Mouse (Mus musculus) forebrain, embryonic 10.5 days (tissue): ENCODE measurements at regions not wholly inside any gene's neighbourhood (a gene's known extent, or its start where the extent isn't known, plus 50 kb on each side); places are given as distances from the start of the nearest gene placed in this dataset.

Source experiments
- DNase-seq: peaks from one replicate; pipeline ENCODE4 v3.0.0-alpha.2; 2017; ENCODE audit warnings: low spot score; ENCODE audit errors: extremely low spot score
- H3K27ac ChIP-seq: fragments of 300-500 bp; sonication (generic); 2 replicates; pipeline ENCODE4 v1.5.1; 2016; ENCODE audit warnings: mild to moderate bottlenecking
- H3K27me3 ChIP-seq: fragments of 300-500 bp; sonication (generic); 2 replicates; pipeline ENCODE4 v1.6.1; 2016; ENCODE audit warnings: mild to moderate bottlenecking; ENCODE audit not compliant: poor library complexity, severe bottlenecking
- H3K36me3 ChIP-seq: fragments of 300-500 bp; sonication (generic); replicated peaks from 2 replicates; pipeline ENCODE4 v1.6.1; 2016; ENCODE audit warnings: mild to moderate bottlenecking, moderate library complexity
- H3K4me1 ChIP-seq: fragments of 300-500 bp; sonication (generic); 2 replicates; pipeline ENCODE4 v1.6.1; 2016
- H3K4me3 ChIP-seq: fragments of 300-500 bp; sonication (generic); 2 replicates; pipeline ENCODE4 v1.5.1; 2016; ENCODE audit warnings: mild to moderate bottlenecking, moderate library complexity
- H3K9me3 ChIP-seq: fragments of 300-500 bp; sonication (generic); 2 replicates; pipeline ENCODE4 v1.6.1; 2016; ENCODE audit warnings: mild to moderate bottlenecking, moderate library complexity
- WGBS: fragments of 180-500 bp; shearing (Covaris S2); methylation state at CpG from one replicate; pipeline ENCODE4 v1.1.7; 2016; 5-methylcytosine and 5-hydroxymethylcytosine counted together

DNA sequence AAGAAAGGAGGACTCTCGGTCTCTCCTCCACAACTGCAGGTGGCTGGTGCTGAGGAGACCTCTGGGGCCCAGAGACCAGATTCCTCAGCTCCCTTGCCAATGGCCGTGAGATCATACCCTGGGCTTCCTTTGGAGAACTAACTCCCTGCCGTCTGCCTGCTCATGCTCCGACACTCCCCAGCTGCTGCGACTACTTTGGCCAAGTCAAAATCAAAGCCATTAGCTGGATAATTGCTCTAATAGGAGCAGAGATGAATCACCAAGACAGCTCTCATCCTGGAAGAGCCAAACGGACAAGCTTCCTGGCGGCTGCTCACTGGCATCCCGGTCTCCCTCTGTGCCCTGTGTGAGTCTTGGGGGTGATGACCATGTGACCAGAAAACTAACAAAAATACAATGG is 198.3 kb upstream of the A430005L14Rik start:
- WGBS: 91% methylated on average over 8 of the region's 8 CpGs
- Histone ChIP-seq H3K36me3 (no peaks in the 10 kb centered on the region), H3K9me3 (peaks cover 4% of the 10 kb centered on the region; the same call in 1 of the 2 replicates), H3K4me3 (no peak overlapping the region), H3K27ac (no peak overlapping the region), H3K4me1 (0 out of 2 replicates have a peak, but pooled peaks cover under 1% of the 10 kb centered on the region), H3K27me3 (no peaks in the 10 kb centered on the region)
- DNase-seq: no peak

DNA sequence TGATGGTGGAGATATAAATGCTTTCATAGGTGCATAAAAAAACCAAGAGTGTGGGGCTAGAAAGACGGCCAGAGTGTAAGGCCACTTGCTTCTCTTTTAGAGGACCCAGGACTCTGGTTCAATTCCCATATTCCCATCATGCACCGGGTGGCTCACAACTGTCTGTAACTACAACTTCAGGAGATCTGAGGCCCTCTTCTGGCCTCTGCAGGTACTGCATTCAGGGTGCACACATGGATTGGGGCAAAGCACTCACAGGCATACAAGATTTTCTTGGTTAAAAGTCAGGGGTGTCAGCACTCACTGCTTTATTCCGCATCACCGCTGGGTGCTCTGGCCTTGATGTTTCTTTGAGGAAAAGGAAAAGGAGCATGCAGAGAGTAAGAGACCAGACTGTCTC is 196.1 kb upstream of the A430005L14Rik start:
- whole genome bisulfite sequencing: 92% methylated on average over 4 of the region's 4 CpGs
- H3K27me3 ChIP-seq: no peaks in the 10 kb centered on the region
- no peaks in the 10 kb centered on the region for H3K4me1 ChIP-seq
- no peaks in the 10 kb centered on the region for H3K36me3 ChIP-seq
- no peak for DNase-seq
- no peak overlapping the region for H3K4me3 ChIP-seq
- peaks cover 4% of the 10 kb centered on the region; the same call in 1 of the 2 replicates for H3K9me3 ChIP-seq
- no peak overlapping the region for H3K27ac ChIP-seq

DNA sequence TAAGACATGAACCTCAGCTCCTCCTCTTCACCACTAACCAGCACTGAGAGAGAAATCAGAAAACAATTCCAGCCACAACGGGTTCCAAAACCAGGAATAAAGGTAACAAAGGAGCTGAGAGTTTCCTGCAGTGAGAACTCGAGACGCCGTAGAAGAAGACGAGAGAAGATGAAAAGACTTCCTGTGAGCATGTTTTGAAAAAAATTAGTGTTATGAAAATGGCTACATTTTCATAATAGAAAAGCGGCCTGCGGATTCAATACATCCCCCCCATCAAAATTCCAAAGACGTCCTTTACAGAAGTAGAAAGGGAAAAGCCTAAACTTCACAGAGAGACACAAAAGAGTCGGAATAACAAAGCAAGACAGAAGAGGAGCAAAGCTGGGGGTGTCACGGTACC is 193.6 kb upstream of the A430005L14Rik start:
- WGBS: 79% methylated on average over 10 of the region's 10 CpGs
- H3K4me1 ChIP-seq: peaks cover 2% of the 10 kb centered on the region; the same call in 1 of the 2 replicates
- no peaks in the 10 kb centered on the region for H3K36me3 ChIP-seq
- H3K4me3 ChIP-seq: no peak overlapping the region
- no peak for DNase-seq
- H3K27me3 ChIP-seq: no peaks in the 10 kb centered on the region
- no peaks in the 10 kb centered on the region for H3K9me3 ChIP-seq
- no peak overlapping the region for H3K27ac ChIP-seq

DNA sequence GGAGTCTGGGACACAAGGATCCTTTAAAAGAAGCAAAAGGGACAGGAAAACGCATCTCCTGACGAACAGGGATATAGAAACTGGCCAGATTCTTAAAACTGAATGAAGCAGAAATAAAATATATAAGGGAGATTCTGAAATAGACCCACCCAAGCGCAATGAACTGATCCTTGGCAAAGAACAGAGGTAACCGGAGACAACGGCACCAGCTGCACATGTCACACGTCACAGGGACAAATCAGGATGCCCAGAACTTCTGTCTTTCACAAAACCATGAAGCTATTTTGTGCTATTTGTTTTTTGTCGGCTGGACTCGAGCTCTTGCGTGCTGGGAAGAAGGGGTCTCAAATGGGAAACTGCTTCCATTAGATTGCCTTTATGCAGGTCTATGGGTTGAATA is 189.3 kb upstream of the A430005L14Rik start:
- peaks cover 29% of the 10 kb centered on the region for H3K4me1 ChIP-seq
- no peaks in the 10 kb centered on the region for H3K9me3 ChIP-seq
- no peaks in the 10 kb centered on the region for H3K36me3 ChIP-seq
- H3K27ac ChIP-seq: no peak overlapping the region
- 86% methylated on average over 9 of the region's 9 CpGs for WGBS
- H3K4me3 ChIP-seq: no peak overlapping the region
- H3K27me3 ChIP-seq: no peaks in the 10 kb centered on the region
- no peak for DNase-seq

DNA sequence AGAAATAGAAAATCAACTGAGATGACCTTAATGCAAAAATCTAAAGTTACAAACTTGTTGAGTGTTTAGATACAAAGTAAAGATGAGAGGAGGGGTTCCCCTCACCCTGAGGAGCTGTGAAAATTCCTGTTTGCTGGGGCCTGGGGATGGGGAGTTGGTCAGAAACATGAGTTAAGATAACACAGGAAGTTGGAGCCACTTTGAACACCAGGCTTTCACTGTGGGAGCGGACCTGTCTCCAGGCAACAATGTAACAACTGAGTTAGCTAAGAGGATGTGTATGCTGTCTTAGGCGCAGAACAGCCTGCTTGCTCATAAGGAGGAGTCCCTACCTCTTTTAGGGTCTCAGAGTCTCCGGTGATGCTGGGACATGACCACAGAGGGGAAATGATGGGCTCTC is 188.7 kb upstream of the A430005L14Rik start:
- no peak overlapping the region for H3K27ac ChIP-seq
- H3K4me1 ChIP-seq: peaks cover 29% of the 10 kb centered on the region
- no peak for DNase-seq
- H3K4me3 ChIP-seq: no peak overlapping the region
- no peaks in the 10 kb centered on the region for H3K9me3 ChIP-seq
- H3K27me3 ChIP-seq: no peaks in the 10 kb centered on the region
- 55% methylated on average over 3 of the region's 3 CpGs for WGBS
- no peaks in the 10 kb centered on the region for H3K36me3 ChIP-seq

DNA sequence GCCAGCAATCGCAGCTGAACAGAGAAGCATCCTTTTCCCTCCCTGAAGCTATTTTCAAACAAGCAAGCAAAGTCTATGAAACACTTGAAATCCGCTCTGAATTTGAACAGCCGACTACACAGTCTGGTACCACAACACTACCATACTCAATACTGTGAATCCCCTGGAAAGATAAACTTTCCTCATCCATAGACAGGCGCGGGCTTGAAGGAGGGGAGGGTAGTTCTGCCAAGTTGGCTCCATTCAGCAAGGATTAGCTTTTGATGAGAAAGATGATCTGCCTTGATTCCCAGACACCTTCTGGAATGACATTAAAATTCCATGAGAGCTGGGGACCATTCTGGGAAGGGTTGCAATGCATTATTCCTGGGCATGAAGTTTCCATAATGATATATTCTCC is 186.4 kb upstream of the A430005L14Rik start:
- Histone ChIP-seq H3K36me3 (no peaks in the 10 kb centered on the region), H3K4me1 (peaks cover 29% of the 10 kb centered on the region), H3K27me3 (no peaks in the 10 kb centered on the region), H3K27ac (no peak overlapping the region), H3K9me3 (no peaks in the 10 kb centered on the region), H3K4me3 (no peak overlapping the region)
- 77% methylated on average over 5 of the region's 5 CpGs for WGBS
- DNase-seq: no peak

DNA sequence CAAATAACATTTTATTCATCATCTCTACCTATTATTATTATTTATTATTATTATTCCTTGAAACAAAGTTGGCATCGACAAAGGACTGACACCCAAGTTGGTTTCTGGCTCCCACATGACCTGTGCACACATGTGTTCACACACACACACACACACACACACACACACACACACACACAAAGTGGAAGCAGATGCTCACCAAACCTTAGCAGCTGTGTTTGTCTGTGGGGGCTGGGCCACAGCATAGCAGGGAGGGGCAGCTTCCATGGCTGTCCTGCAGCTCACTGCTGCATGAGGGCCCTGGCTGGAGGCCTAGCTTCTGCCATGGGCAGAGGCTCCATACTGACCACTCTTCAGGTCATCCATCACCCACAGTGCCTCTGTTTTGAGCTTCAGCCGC is 176.5 kb upstream of the A430005L14Rik start:
- no peaks in the 10 kb centered on the region for H3K36me3 ChIP-seq
- no peak overlapping the region for H3K27ac ChIP-seq
- DNase-seq: no peak
- H3K4me1 ChIP-seq: peaks cover 8% of the 10 kb centered on the region
- 89% methylated on average over 2 of the region's 2 CpGs for WGBS
- H3K27me3 ChIP-seq: no peaks in the 10 kb centered on the region
- no peaks in the 10 kb centered on the region for H3K9me3 ChIP-seq
- H3K4me3 ChIP-seq: no peak overlapping the region

DNA sequence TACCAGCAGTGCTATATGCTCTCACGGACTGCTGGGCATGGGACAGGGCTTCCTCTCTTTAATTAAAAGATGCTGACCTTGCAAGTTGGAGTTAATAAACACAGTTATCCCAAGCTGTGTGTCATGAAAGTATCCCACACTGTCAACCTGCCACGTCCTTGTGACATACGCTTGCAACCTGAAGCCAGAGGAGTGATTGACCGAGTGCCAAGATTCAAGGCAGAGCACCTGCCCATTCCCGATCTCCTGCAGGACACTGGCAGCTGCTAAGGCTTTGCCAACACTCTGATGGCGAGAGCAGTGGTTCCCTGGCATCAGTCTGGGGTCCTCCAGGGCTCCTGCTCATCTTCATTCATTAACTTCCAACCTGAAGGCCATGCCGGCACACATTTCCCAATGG is 175.8 kb upstream of the A430005L14Rik start:
- Histone ChIP-seq H3K36me3 (no peaks in the 10 kb centered on the region), H3K9me3 (no peaks in the 10 kb centered on the region), H3K27ac (no peak overlapping the region), H3K27me3 (no peaks in the 10 kb centered on the region), H3K4me1 (peaks cover 15% of the 10 kb centered on the region), H3K4me3 (no peak overlapping the region)
- DNase-seq: no peak
- WGBS: 89% methylated on average over 7 of the region's 7 CpGs

DNA sequence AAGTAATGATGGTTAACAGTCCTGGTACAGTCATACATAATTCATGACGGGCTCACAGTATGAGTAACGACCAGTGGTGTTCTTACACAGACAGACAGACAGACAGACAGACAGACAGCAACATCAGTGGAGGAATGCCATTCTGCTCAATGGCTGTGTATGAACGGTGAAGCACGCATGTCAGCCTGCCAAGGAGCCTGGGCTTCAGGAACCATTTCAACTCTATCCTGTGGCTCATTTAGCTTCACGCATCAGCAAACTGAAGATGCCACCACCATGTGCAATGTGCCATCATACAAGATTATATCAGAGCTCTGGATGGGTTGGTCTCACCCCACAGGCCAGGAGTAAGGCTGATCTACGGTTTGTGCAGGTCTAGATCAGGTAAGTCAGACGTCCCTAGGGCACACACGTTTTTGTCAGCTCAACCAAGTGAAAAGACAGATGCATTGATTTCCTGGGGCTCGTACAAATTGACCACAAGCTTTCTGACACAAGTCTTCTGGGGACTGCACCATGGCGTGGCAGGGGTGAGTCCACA is 175.0 kb upstream of the A430005L14Rik start:
- H3K9me3 ChIP-seq: no peaks in the 10 kb centered on the region
- no peaks in the 10 kb centered on the region for H3K27me3 ChIP-seq
- WGBS: 86% methylated on average over 10 of the region's 10 CpGs
- H3K27ac ChIP-seq: no peak overlapping the region
- no peak for DNase-seq
- H3K4me1 ChIP-seq: peaks cover 15% of the 10 kb centered on the region
- no peaks in the 10 kb centered on the region for H3K36me3 ChIP-seq
- no peak overlapping the region for H3K4me3 ChIP-seq

DNA sequence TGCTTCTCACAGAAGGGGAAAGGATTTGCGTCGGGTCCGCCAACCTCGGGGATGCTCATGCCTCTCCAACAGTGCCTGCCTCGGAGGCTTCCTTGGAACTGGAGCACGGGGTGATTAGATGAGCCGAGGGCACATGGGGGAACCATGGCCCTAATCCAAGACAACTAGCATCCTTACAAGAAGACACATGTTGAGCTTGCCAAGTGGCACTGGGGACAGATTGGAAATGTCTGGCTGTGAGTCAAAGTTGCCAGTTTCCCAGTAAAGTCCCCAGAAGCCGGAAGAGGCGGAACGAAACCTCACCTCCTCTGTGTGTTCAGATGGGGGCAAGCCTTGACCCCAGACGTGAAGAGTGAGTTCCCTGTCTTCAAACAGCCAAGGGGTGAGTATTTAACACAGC is 172.6 kb upstream of the A430005L14Rik start:
- Histone ChIP-seq H3K36me3 (no peaks in the 10 kb centered on the region), H3K27ac (0 out of 2 replicates have a peak overlapping the region, but pooled peaks have one; percentile 58), H3K4me1 (peaks cover 35% of the 10 kb centered on the region), H3K9me3 (no peaks in the 10 kb centered on the region), H3K4me3 (no peak overlapping the region), H3K27me3 (no peaks in the 10 kb centered on the region)
- no peak for DNase-seq
- 92% methylated on average over 11 of the region's 11 CpGs for WGBS

DNA sequence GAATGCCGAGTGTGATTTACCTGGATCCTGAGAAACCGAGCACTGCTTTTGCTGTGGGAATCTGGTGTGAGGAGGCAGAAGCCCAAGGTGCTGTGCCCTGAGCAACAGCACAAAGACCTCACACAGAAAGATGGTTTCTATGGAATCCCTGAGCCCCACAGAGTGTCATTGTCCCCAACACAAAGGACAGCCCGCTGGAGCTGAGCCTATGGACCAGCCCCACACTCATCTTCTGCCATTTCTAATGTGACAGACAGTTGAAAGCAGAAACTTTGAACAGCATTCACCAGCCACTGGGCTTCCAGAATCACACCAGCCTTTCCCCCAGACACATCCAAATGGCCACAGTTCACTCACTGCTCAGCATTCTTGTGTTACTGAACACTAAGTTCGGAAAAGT is 171.5 kb upstream of the A430005L14Rik start:
- H3K36me3 ChIP-seq: no peaks in the 10 kb centered on the region
- H3K4me1 ChIP-seq: peaks cover 47% of the 10 kb centered on the region
- no peaks in the 10 kb centered on the region for H3K9me3 ChIP-seq
- 48% methylated on average over 4 of the region's 4 CpGs for WGBS
- peak overlapping the region; percentile 58 for H3K27ac ChIP-seq
- H3K4me3 ChIP-seq: no peak overlapping the region
- DNase-seq: no peak
- no peaks in the 10 kb centered on the region for H3K27me3 ChIP-seq

DNA sequence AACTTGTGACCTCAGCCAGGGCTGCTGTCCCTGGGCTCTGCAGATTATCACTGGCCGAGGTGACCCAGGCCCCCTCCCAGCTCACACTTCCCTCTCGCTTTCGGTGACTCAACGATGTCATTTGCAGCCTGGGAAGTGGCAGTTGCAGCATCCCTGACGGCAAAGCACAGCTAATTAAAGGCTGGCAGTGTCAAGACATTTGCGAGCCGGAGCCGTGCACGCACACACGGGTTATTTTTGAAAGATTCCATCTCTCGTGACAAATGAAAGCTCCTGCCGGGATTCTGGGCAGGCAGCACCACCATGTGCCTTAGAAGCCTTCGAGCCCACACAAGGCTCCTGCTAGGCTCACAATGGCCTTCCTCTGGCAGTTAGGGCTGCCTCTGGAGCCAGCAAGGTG is 164.7 kb upstream of the A430005L14Rik start:
- Histone ChIP-seq H3K9me3 (no peaks in the 10 kb centered on the region), H3K4me1 (peaks cover 57% of the 10 kb centered on the region), H3K4me3 (no peak overlapping the region), H3K27ac (no peak overlapping the region; the same call in 1 of the 2 replicates), H3K27me3 (peaks cover 25% of the 10 kb centered on the region), H3K36me3 (no peaks in the 10 kb centered on the region)
- 62% methylated on average over 13 of the region's 13 CpGs for WGBS
- DNase-seq: no peak

DNA sequence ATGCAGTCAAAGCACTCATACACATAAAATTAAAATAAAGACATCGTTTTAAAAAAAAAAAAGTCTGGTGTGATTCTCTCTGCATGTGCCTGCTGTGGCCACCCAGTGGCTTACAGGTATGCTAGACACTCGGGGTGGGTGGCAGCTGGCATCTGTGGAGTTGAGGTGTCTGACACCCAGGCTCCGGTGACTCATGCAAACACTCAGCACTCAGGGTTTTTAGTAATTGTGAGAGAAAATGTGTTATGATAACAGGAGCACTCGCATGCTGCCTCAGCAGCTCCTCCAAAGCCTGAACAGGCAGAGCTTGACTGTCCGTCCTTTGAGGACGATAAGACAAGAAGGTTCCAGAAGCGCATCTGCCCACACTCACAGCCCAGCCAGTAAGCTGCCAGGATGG is 159.0 kb upstream of the A430005L14Rik start:
- H3K9me3 ChIP-seq: no peaks in the 10 kb centered on the region
- H3K27ac ChIP-seq: no peak overlapping the region
- no peaks in the 10 kb centered on the region for H3K36me3 ChIP-seq
- no peak for DNase-seq
- peaks cover 12% of the 10 kb centered on the region for H3K27me3 ChIP-seq
- H3K4me3 ChIP-seq: no peak overlapping the region
- 90% methylated on average over 7 of the region's 7 CpGs for WGBS
- 0 out of 2 replicates have a peak, but pooled peaks cover under 1% of the 10 kb centered on the region for H3K4me1 ChIP-seq

DNA sequence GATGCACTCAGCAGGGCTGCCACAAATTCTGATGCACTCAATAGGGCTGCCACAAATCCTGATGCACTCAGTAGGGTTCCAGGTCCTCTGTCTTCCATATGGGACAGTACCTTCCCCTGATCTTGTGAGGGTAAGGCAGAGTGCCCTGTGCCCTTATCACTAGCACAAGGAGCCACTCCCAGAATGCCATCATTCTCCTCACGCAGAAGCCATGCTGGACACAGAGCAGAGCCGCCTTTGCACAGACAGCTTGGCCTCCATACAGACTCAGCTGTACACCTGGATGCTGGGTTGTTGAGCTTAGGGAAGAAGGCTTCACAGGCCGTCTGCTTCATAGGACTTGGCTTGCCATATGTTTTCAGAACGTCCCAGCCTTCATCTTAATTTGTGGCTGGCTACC is 151.3 kb upstream of the A430005L14Rik start:
- no peaks in the 10 kb centered on the region for H3K9me3 ChIP-seq
- 36% methylated on average over 4 of the region's 4 CpGs for WGBS
- DNase-seq: no peak
- no peaks in the 10 kb centered on the region for H3K36me3 ChIP-seq
- H3K27me3 ChIP-seq: peaks cover 39% of the 10 kb centered on the region
- peak overlapping the region; percentile 40; the same call in 1 of the 2 replicates for H3K4me3 ChIP-seq
- peaks cover 38% of the 10 kb centered on the region for H3K4me1 ChIP-seq
- peak overlapping the region; percentile 76 for H3K27ac ChIP-seq
